Mouse (Mus musculus) liver, adult 2 months (tissue): ENCODE data around the gene Ubl4b. TPM values are rescaled to one million over a fixed set of nuclear protein-coding genes. Genes with fewer than 3 reads are reported as not detected.

Experiments used
- DNase-seq: peaks from one replicate; pipeline ENCODE4 v3.0.0-alpha.2; 2011; ENCODE audit warnings: low read depth, low spot score; ENCODE audit errors: extremely low read depth
- H3K27ac ChIP-seq: fragments of 200-500 bp; replicated peaks from 2 replicates; pipeline ENCODE4 v1.5.1; 2012; ENCODE audit warnings: low read depth, mild to moderate bottlenecking, control low read depth, inconsistent platforms, low read length; ENCODE audit not compliant: insufficient read depth
- H3K27me3 ChIP-seq: fragments of 200-500 bp; 2 replicates; pipeline ENCODE4 v1.6.1; 2012; ENCODE audit warnings: mild to moderate bottlenecking, moderate library complexity, low read length, inconsistent platforms; ENCODE audit not compliant: control insufficient read depth, insufficient read depth
- H3K36me3 ChIP-seq: fragments of 200-500 bp; 2 replicates; pipeline ENCODE4 v1.6.1; 2012; ENCODE audit warnings: low read length, inconsistent platforms; ENCODE audit not compliant: control insufficient read depth, insufficient read depth
- H3K4me1 ChIP-seq: fragments of 200-500 bp; 2 replicates; pipeline ENCODE4 v1.6.1; 2011; ENCODE audit warnings: low read length; ENCODE audit not compliant: control insufficient read depth, insufficient read depth
- H3K4me3 ChIP-seq: fragments of 200-500 bp; 2 replicates; pipeline ENCODE4 v1.5.1; 2011; ENCODE audit warnings: low read depth, mild to moderate bottlenecking, control low read depth, low read length, moderate library complexity; ENCODE audit not compliant: insufficient read depth
- H3K79me2 ChIP-seq: fragments of 200-500 bp; 2 replicates; pipeline ENCODE4 v1.6.1; 2012; ENCODE audit warnings: inconsistent platforms, mild to moderate bottlenecking, low read length, moderate library complexity; ENCODE audit not compliant: control insufficient read depth, insufficient read depth
- H3K9ac ChIP-seq: fragments of 200-500 bp; 2 replicates; pipeline ENCODE4 v1.6.1; 2012; ENCODE audit warnings: low read depth, mild to moderate bottlenecking, control low read depth, inconsistent platforms, low read length
- CTCF ChIP-seq: fragments of 200-500 bp; IDR thresholded peaks from 2 replicates; pipeline ENCODE4 v1.5.1; 2011; ENCODE audit warnings: low read depth, low read length, control low read depth
- POLR2A ChIP-seq: fragments of 200-500 bp; IDR thresholded peaks from 2 replicates; pipeline ENCODE4 v1.6.1; 2011; ENCODE audit warnings: low read length, control low read depth; ENCODE audit not compliant: insufficient read depth; ENCODE audit errors: extremely low read depth
- WGBS: fragments of 180-500 bp; shearing (Covaris S2); methylation state at CpG from one replicate; pipeline ENCODE4 v1.1.7; 2018; 5-methylcytosine and 5-hydroxymethylcytosine counted together
- polyA plus RNA-seq: library from polyadenylated mRNA; depleted of rRNA; stranded (reverse); fragments of >200 nt; gene quantifications from 2 replicates; pipeline ENCODE4 v1.2.3, GENCODE M21; 2012
- total RNA-seq: library from RNA; depleted of rRNA; stranded (reverse); fragments of >200 nt; gene quantifications from 2 replicates; pipeline ENCODE4 v1.2.3, GENCODE M21; 2014

The Ubl4b gene
- total and polyA plus RNA-seq, 2 experiments: not detected

DNA sequence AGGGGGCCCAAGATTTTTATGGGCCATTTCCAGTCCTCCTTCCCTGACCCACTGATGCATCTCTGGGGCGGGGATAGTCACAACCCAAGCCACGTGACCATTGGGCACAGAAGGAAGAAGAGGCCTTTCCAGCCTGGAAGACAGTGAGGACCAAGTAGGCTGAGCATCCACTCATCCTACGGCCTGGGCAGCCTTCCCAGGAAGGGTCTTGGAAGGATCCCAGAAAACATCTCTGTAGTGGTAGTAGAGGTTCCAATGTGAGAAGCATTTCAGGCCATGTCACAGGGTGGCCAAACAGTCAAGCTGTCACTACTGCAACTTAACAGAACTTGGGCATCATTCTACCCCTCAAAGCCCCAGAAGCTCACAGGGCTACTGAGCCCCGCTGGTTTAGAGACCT, 7.7 kb upstream of the Ubl4b start:
- H3K4me1 ChIP-seq: no peaks in the 10 kb centered on the region
- no peak overlapping the region for H3K9ac ChIP-seq
- no peaks in the 10 kb centered on the region for H3K36me3 ChIP-seq
- TF ChIP-seq POLR2A (no peak), CTCF (no peak)
- no peak for DNase-seq
- WGBS: 87% methylated on average over 4 of the region's 4 CpGs
- H3K27me3 ChIP-seq: no peaks in the 10 kb centered on the region
- no peak overlapping the region for H3K27ac ChIP-seq
- H3K79me2 ChIP-seq: no peaks in the 10 kb centered on the region
- no peak overlapping the region for H3K4me3 ChIP-seq

DNA sequence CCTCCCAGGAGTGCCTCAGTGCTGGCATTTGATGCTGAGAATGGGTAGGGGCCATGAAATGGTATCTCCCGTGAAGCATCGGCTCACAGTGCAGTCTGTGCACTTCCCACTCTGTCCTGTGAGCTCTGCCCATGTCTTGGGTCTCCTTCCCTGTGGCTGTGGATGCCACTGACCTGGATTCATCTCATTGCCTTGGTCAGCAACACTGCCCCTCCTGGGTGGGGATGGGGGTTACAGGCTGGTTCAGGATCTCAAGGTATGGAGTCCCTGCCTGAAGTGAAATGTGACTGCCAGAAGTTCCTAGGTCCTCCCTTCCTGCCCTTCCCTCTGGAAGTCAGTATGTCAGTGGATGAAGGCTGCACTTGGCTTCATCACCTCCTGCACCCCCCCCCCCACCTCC, 7.2 kb upstream of the Ubl4b start:
- H3K27me3 ChIP-seq: no peaks in the 10 kb centered on the region
- no peak for DNase-seq
- H3K4me1 ChIP-seq: no peaks in the 10 kb centered on the region
- no peaks in the 10 kb centered on the region for H3K79me2 ChIP-seq
- H3K36me3 ChIP-seq: no peaks in the 10 kb centered on the region
- H3K4me3 ChIP-seq: no peak overlapping the region
- no peak overlapping the region for H3K27ac ChIP-seq
- TF ChIP-seq CTCF (no peak), POLR2A (no peak)
- WGBS: 82% methylated on average over 2 of the region's 2 CpGs
- H3K9ac ChIP-seq: no peak overlapping the region

DNA sequence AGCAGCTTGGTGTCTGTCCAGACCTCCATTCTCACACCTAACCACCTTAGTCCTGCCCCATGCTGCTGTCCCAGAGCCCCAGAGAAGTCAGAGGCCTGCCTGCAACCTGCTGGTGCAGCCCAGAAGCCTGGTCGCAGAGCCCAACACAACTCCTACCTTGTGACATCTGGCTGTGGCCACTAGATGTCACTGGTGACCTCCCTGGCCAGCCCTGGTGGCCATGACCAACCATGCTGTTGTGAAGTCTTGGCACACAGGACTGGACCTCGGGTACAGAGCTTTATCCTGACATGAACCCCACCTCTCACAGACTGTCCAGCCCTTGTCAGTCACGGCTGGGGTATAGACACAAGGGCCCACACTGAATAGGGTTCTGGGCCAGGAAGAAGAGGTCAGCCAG, 4.3 kb upstream of the Ubl4b start:
- DNase-seq: peak; percentile 51
- H3K27me3 ChIP-seq: no peaks in the 10 kb centered on the region
- H3K79me2 ChIP-seq: no peaks in the 10 kb centered on the region
- H3K4me3 ChIP-seq: no peak overlapping the region
- WGBS: 1% methylated on average over 3 of the region's 3 CpGs
- no peak overlapping the region for H3K9ac ChIP-seq
- H3K36me3 ChIP-seq: no peaks in the 10 kb centered on the region
- TF ChIP-seq POLR2A (no peak), CTCF (peak; percentile 100)
- no peak overlapping the region for H3K27ac ChIP-seq
- H3K4me1 ChIP-seq: no peaks in the 10 kb centered on the region

DNA sequence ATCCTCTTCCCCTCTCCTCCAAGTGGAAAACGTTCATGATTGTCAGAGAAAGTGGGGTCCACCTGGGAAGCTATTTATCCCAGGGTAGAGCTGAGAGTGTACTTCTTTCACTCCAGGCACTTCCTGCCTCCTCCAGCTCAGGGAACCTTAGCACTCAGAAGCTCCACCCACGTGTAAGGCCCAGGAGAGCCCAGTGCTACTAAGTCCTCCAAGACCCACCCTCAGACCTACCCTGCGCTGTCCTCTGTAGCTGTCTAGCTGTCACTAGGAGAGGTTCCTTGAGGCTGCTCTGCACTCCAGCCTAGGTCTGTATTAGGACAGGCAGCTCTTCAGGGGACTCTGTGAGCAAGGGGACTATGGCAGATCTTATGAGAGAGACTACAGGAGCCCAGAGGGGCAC, 3.9 kb upstream of the Ubl4b start:
- H3K27me3 ChIP-seq: no peaks in the 10 kb centered on the region
- no peaks in the 10 kb centered on the region for H3K79me2 ChIP-seq
- 45% methylated on average over 3 of the region's 3 CpGs for WGBS
- no peak for DNase-seq
- TF ChIP-seq POLR2A (no peak), CTCF (no peak)
- H3K4me3 ChIP-seq: no peak overlapping the region
- H3K9ac ChIP-seq: no peak overlapping the region
- no peaks in the 10 kb centered on the region for H3K36me3 ChIP-seq
- no peaks in the 10 kb centered on the region for H3K4me1 ChIP-seq
- H3K27ac ChIP-seq: no peak overlapping the region

DNA sequence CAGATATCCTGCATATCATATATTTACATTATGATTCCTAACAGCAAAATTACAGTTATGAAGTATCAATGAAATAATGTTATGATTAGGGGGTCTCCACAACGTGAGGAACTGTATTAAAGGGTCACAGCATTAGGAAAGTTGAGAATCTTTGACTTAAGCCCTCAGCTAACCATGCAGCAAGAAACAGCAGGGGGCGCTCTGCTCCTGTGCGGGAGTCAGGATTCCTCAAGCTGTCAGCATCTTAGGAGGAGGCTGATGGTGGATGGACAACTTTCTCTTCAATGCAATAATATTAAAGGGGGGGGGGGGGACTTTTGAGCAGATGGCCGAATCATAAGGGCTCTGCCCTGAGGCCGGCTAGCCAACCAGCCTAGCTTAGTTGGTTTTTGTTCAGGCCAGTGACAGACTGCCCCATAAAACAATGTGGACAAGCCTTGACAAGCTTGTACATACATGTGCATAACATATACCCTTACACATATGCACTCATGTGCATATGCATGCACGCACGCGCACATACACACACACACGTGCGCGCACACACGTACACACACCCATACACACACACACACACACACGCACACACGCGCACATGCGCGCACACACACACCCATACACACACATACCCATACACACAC, 4.3 kb downstream of the Ubl4b start:
- H3K9ac ChIP-seq: no peak overlapping the region
- no peaks in the 10 kb centered on the region for H3K36me3 ChIP-seq
- peak; percentile 22 for DNase-seq
- H3K79me2 ChIP-seq: no peaks in the 10 kb centered on the region
- TF ChIP-seq POLR2A (no peak), CTCF (peak; percentile 78)
- no peaks in the 10 kb centered on the region for H3K27me3 ChIP-seq
- H3K4me3 ChIP-seq: no peak overlapping the region
- H3K4me1 ChIP-seq: no peaks in the 10 kb centered on the region
- H3K27ac ChIP-seq: no peak overlapping the region
- WGBS: 71% methylated on average over 17 of the region's 17 CpGs

DNA sequence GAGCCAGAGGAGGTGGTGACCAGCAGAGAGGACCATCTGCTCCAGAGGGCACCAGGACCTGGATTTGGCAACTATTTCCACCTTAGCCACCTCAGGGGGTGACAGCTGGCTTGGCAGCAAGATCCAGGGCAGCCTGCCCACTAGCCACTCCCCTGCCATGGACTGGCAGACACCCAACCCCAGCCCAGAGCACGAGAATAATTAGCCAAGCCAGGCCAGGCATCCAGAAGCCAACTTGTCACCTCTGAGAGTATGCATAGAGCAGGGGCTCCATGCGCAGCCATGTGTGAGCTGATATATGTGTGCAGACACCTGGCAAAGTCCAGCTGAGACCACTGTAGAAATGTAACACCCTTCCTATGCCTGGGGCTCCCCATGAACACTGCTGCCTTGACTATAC, 7.9 kb downstream of the Ubl4b start:
- Histone ChIP-seq H3K4me1 (no peaks in the 10 kb centered on the region), H3K27me3 (no peaks in the 10 kb centered on the region), H3K36me3 (no peaks in the 10 kb centered on the region), H3K79me2 (no peaks in the 10 kb centered on the region), H3K9ac (no peak overlapping the region), H3K27ac (no peak overlapping the region), H3K4me3 (no peak overlapping the region)
- no peak for DNase-seq
- WGBS: 43% methylated on average over 2 of the region's 2 CpGs
- no peak for TF ChIP-seq CTCF
